Mouse (Mus musculus) intestine, postnatal 0 days (tissue): ENCODE results near the gene Plcb4. TPM values are rescaled to one million over a fixed set of nuclear protein-coding genes. Genes with fewer than 3 reads are reported as not detected.

ENCODE experiments used
- ATAC-seq: fragments of 200-750 bp; cut with Nextera tagmentation; 2 replicates; pipeline ENCODE4 v1.8.0; 2017; ENCODE audit warnings: mild to moderate bottlenecking, moderate TSS enrichment, moderate library complexity
- H3K27ac ChIP-seq: fragments of 300-500 bp; sonication (generic); 2 replicates; pipeline ENCODE4 v1.5.1; 2014; ENCODE audit warnings: mild to moderate bottlenecking, low read depth, low read length, moderate library complexity
- H3K27me3 ChIP-seq: fragments of 300-500 bp; sonication (generic); replicated peaks from 2 replicates; pipeline ENCODE4 v1.6.1; 2014; ENCODE audit warnings: low read length, mixed read lengths; ENCODE audit not compliant: control insufficient read depth, insufficient read depth
- H3K36me3 ChIP-seq: fragments of 300-500 bp; sonication (generic); 2 replicates; pipeline ENCODE4 v1.6.1; 2014; ENCODE audit warnings: mild to moderate bottlenecking, moderate library complexity; ENCODE audit not compliant: control insufficient read depth, insufficient read depth
- H3K4me1 ChIP-seq: fragments of 300-500 bp; sonication (generic); replicated peaks from 2 replicates; pipeline ENCODE4 v1.6.1; 2014; ENCODE audit warnings: antibody characterized with exemption, low read length, mixed read lengths; ENCODE audit not compliant: control insufficient read depth, insufficient read depth
- H3K4me2 ChIP-seq: fragments of 300-500 bp; sonication (generic); replicated peaks from 2 replicates; pipeline ENCODE4 v1.6.1; 2014; ENCODE audit warnings: low read depth, mild to moderate bottlenecking, moderate library complexity
- H3K4me3 ChIP-seq: fragments of 300-500 bp; sonication (generic); 2 replicates; pipeline ENCODE4 v1.5.1; 2014; ENCODE audit warnings: low read depth, low read length
- H3K9ac ChIP-seq: fragments of 300-500 bp; sonication (generic); 2 replicates; pipeline ENCODE4 v1.6.1; 2014; ENCODE audit warnings: mild to moderate bottlenecking, low read depth, low read length
- H3K9me3 ChIP-seq: fragments of 300-500 bp; sonication (generic); 2 replicates; pipeline ENCODE4 v1.6.1; 2016; ENCODE audit warnings: mixed run types; ENCODE audit not compliant: control insufficient read depth
- CTCF ChIP-seq: sonication (generic); IDR thresholded peaks from 2 replicates; pipeline ENCODE4 v1.5.1; 2016; ENCODE audit warnings: low read depth, mild to moderate bottlenecking, control low read depth, antibody characterized with exemption, moderate library complexity
- WGBS: fragments of 180-500 bp; shearing (Covaris S2); extraction: QIAGEN DNeasy Blood & Tissue Kit; methylation state at CpG from one replicate; pipeline ENCODE4 v1.1.7; 2014; 5-methylcytosine and 5-hydroxymethylcytosine counted together
- polyA plus RNA-seq: library from polyadenylated mRNA; unstranded; fragments of >200 nt; fragmentation: Nextera tagmentation; extraction: Ambion mirVana; gene quantifications from 2 replicates; pipeline ENCODE4 v1.2.1, GENCODE M21; 2015

Plcb4 gene
- polyA plus RNA-seq, 1 experiment from 2014 or later, result 5.5 TPM

DNA sequence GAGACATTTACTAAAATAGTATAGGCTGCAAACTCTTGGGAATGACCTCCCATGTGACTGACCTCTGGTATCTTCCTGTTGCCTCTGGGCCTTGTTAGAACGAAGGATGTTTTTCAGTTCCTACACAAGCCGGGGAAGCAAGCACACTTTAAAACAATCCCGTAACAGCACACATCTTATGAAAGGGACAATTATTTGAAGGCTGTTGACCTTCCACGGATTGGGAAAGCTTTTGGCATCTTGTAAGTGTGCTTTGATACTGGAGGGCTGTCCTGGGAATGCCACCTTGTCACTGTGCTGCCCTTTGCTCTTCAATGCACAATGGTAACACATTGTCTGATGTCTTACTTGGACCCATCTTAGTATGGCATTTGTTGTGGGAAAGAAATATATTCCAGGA lies 208.0 kb downstream of the Plcb4 start:
- Histone ChIP-seq H3K4me3 (no peak overlapping the region), H3K4me2 (no peak overlapping the region), H3K4me1 (no peaks in the 10 kb centered on the region), H3K9ac (no peak overlapping the region), H3K36me3 (no peaks in the 10 kb centered on the region), H3K9me3 (no peaks in the 10 kb centered on the region), H3K27me3 (no peaks in the 10 kb centered on the region), H3K27ac (no peak overlapping the region)
- no peak for ATAC-seq
- TF ChIP-seq CTCF, result no peak
- 70% methylated on average over 4 of the region's 4 CpGs for WGBS

DNA sequence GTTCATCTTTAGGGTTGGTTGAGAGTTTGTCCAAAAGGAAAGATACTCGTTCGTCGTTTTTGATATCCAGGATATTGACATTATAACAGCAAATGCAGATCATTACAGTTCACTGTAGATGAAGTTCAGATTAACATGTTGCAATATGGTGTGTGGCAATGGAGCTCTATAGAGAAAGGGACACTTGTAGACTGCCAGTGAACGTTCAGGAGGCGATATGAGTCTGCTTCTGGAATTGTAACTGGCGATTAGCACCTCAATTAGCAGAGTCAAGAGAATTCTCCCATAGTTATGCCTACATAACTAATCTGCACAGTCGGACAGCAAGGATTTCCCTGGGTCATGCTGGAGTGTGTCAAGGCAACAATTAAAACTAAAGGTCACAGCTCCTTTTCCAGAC lies 210.8 kb downstream of the Plcb4 start:
- no peak for TF ChIP-seq CTCF
- Histone ChIP-seq H3K9me3 (no peaks in the 10 kb centered on the region), H3K9ac (no peak overlapping the region), H3K27me3 (no peaks in the 10 kb centered on the region), H3K36me3 (no peaks in the 10 kb centered on the region), H3K27ac (no peak overlapping the region), H3K4me1 (no peaks in the 10 kb centered on the region), H3K4me3 (no peak overlapping the region), H3K4me2 (no peak overlapping the region)
- WGBS, result 89% methylated on average over 7 of the region's 7 CpGs
- ATAC-seq, result no peak

DNA sequence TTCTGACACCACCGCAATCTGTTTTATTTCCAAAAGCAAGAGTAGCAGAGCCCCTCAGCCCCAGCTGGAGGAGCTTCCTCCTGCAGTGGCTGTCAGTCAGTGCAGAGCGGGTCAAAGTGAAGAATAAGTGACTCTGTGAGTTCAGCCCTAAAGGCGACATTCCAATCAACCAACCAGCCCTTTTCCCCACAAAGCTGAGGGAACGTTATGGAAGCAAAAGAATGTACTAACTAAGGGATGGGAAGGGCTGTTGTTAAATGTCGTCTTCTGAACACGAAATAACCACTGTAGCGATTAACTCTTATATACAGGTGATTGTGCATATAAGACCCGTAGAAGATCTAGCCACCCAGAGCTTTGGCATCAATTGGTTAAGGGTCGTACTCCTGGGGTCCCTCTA lies 214.3 kb downstream of the Plcb4 start:
- no peak overlapping the region for H3K27ac ChIP-seq
- no peak overlapping the region for H3K4me2 ChIP-seq
- no peak for ATAC-seq
- H3K4me1 ChIP-seq, result no peaks in the 10 kb centered on the region
- H3K9ac ChIP-seq, result no peak overlapping the region
- no peaks in the 10 kb centered on the region for H3K9me3 ChIP-seq
- no peak overlapping the region for H3K4me3 ChIP-seq
- no peak for TF ChIP-seq CTCF
- H3K27me3 ChIP-seq, result no peaks in the 10 kb centered on the region
- WGBS, result 84% methylated on average over 9 of the region's 9 CpGs
- H3K36me3 ChIP-seq, result no peaks in the 10 kb centered on the region

DNA sequence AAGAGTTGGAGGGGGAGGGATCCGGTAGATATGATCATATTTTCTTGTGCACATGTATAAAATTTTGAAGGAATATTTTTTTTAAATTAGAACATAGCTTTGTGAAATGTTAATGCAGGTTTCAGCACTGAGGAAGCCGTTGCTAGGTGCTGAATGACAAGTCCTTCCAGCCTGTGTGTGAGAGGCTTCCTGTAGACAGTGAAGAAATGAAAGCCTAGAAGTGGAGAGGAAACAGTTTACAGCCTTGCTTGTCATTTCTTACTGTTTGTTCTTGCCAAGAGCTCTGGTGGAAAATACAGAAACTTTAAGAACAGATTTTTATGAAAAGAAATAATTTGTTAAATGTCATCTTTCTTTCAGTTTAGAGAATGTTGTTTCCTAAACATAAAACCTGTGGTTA lies 214.9 kb downstream of the Plcb4 start:
- Histone ChIP-seq H3K36me3 (no peaks in the 10 kb centered on the region), H3K9ac (no peak overlapping the region), H3K27ac (no peak overlapping the region), H3K4me3 (no peak overlapping the region), H3K4me1 (no peaks in the 10 kb centered on the region), H3K27me3 (no peaks in the 10 kb centered on the region), H3K4me2 (no peak overlapping the region), H3K9me3 (no peaks in the 10 kb centered on the region)
- TF ChIP-seq CTCF, result no peak
- WGBS, result 65% methylated on average over 2 of the region's 2 CpGs
- ATAC-seq, result no peak

DNA sequence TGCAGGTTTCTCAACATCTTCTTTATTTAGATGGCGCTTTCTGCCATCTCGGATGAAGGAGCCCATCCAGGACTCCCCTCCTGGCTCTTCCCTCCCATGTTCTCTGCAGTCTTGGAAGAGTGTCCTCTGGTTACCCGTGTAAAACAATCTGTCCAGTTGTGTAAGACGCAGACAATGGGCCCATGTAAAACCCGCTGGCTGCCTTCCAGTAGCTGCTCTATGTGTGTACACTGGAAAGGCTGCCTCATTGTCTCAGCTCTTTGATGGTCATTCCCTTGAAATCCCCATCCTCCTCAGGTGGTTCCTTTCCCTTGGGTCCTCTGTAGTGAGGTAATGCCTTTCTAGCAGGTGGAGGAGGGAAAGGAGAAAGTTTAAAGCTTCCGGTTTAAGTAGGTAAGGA lies 216.7 kb downstream of the Plcb4 start:
- H3K4me3 ChIP-seq, result no peak overlapping the region
- no peaks in the 10 kb centered on the region for H3K4me1 ChIP-seq
- no peak overlapping the region for H3K27ac ChIP-seq
- H3K9me3 ChIP-seq, result no peaks in the 10 kb centered on the region
- ATAC-seq, result no peak
- 77% methylated on average over 6 of the region's 6 CpGs for WGBS
- no peak overlapping the region for H3K4me2 ChIP-seq
- H3K27me3 ChIP-seq, result no peaks in the 10 kb centered on the region
- no peak overlapping the region for H3K9ac ChIP-seq
- H3K36me3 ChIP-seq, result no peaks in the 10 kb centered on the region
- no peak for TF ChIP-seq CTCF

DNA sequence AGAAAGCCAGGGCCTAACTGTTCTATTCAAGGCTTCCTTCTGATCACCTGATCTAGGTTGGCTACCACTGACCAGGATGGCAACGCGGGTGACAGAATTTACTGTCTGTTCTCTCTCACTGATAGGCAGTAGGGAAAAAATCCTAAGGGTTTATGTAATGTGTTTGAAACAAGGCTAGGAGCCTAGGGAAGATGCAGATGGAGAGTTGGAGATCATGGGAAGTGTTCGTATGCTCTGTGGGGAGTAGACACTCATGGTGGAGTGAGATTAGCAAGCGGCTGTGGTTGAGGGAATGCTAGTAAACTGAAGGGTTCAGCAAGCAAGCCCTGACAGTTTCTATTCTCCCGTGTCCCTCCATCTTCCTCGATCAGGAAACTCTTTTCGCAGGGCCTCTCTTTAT lies 220.5 kb downstream of the Plcb4 start:
- 91% methylated on average over 7 of the region's 7 CpGs for WGBS
- Histone ChIP-seq H3K27ac (no peak overlapping the region), H3K36me3 (no peaks in the 10 kb centered on the region), H3K4me1 (no peaks in the 10 kb centered on the region), H3K4me3 (no peak overlapping the region), H3K9me3 (no peaks in the 10 kb centered on the region), H3K27me3 (no peaks in the 10 kb centered on the region), H3K4me2 (no peak overlapping the region), H3K9ac (no peak overlapping the region)
- ATAC-seq, result no peak
- TF ChIP-seq CTCF, result no peak

DNA sequence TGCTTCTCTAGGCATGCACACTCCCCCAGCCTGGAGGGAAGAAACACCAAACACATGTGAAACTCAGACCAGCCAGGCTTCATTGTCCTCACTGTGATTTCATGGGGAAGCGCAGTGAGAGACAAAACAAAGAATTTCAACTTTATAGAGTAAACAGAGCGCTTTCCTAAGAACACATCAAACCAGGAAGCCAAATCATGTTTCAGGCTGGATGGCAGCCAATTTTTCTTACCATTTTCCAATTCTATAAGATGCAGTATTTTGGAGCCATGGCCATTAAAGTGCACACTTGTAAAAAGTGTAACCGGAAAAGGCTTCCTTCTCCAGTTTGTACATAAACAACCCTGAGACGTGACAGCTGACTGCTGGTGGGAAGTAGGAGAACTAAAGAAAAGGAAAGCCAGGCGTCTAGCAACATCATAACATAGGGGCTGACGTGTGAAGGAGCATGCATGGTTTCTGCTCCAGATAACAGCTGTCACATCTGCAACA lies 221.5 kb downstream of the Plcb4 start:
- no peaks in the 10 kb centered on the region for H3K9me3 ChIP-seq
- H3K4me1 ChIP-seq, result no peaks in the 10 kb centered on the region
- no peak overlapping the region for H3K9ac ChIP-seq
- no peaks in the 10 kb centered on the region for H3K27me3 ChIP-seq
- WGBS, result 53% methylated on average over 6 of the region's 6 CpGs
- no peak overlapping the region for H3K27ac ChIP-seq
- H3K4me3 ChIP-seq, result no peak overlapping the region
- no peak overlapping the region for H3K4me2 ChIP-seq
- no peak for TF ChIP-seq CTCF
- no peaks in the 10 kb centered on the region for H3K36me3 ChIP-seq
- no peak for ATAC-seq
